Mouse (Mus musculus) CD4-positive, CD25-positive, alpha-beta regulatory T cell, adult 4 months (primary cell): ENCODE measurements around the gene Shtn1. TPM values are rescaled to one million over a fixed set of nuclear protein-coding genes. Genes with fewer than 3 reads are reported as not detected.

ENCODE experiments used
- ATAC-seq: one replicate; pipeline ENCODE4 v1.8.0; 2017
- polyA plus RNA-seq, 2 experiments: library from polyadenylated mRNA; unstranded; fragments of 100-300 nt; shearing (Covaris generic); gene quantifications; one replicate each; pipeline ENCODE4 v1.2.1; 2017

Shtn1 gene
- polyA plus RNA-seq, 2 experiments from 2014 or later: 0.90 to 2.9 TPM

GRCm38 (mm10) chr19:59051622-59052021, 24.3 kb downstream of the Shtn1 start:
- ATAC-seq: no peak

- no peak for ATAC-seq
Measured at GRCm38 (mm10) chr19:59048852-59049251, 27.0 kb downstream of the Shtn1 start.

DNA sequence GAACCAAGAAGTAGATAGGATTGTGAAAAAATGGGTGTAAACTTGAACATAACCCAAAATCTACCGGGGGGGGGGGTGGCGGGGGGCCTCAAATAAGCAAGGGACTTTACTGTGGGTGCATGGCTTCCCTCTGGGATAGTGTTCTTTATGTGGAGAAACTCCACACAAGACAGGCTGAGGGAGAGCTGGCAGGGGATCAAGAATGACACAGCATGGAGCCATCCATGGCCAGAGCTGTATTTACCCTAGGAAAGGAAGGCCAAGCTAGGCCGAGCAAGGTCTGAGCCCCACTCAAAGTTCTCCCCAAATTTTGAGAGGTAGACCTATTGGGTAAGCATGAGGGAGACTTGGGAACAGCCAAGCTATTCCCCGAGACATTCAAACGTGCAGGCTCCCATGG, 28.4 kb downstream of the Shtn1 start:
- ATAC-seq: no peak

DNA sequence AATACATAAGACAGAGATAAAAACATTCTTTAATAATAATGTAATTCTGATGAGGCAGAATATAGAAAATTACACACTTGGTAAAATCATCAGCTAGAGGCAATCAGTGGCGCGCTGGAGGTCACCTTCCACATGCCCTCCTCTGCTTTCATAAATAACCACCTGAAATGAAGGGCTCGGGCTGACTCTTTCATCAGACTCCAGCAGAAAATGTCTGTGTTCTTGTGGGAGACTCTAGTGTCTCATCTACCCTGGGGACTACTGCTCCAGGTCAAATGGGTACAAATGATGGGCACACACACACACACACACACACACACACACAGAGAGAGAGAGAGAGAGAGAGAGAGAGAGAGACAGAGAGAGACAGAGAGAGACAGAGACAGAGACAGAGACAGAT, 34.8 kb downstream of the Shtn1 start:
- ATAC-seq: no peak

GRCm38 (mm10) chr19:59038793-59039192, 37.1 kb downstream of the Shtn1 start:
- no peak for ATAC-seq

DNA sequence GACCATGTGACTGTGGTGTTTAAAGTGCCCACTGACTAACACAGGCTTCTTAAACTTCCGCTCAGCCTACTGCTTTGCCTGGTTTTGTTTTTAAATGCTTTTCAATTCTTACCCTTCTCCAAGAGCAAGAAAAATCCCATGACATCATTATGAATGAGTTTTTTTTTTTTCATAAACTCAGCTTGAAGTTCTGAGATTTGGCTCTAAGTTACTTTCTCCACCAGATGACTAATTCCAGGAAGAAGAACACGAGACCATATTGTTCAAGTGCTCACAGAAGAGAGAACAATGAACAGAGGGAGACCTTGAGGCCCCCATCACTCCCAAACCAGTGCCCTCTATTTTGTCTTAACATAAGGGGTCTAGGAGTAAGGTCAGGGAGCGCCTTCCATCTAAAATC, 39.1 kb downstream of the Shtn1 start:
- no peak for ATAC-seq

- ATAC-seq: no peak
Measured at GRCm38 (mm10) chr19:59033241-59033640, 42.7 kb downstream of the Shtn1 start.

DNA sequence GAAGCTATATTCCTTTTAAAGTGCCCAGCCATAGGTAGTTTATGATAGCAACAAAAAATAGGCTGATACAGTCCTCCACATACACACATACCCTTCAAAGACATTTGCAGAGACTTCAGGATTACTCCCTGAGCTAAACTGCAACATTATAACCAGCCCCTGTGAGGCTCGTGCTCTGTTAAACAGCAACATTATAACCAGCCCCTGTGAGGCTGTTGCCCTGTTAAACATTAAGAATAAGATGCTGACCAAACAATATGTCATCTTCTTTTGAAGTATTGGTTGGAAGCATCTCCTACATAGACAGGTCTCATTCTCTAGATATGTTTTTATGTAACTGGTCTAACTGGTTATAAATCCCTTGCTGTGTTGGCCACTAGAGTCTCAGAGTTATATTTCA, 45.7 kb downstream of the Shtn1 start:
- no peak for ATAC-seq

GRCm38 (mm10) chr19:59029011-59029410, 46.9 kb downstream of the Shtn1 start:
- no peak for ATAC-seq

DNA sequence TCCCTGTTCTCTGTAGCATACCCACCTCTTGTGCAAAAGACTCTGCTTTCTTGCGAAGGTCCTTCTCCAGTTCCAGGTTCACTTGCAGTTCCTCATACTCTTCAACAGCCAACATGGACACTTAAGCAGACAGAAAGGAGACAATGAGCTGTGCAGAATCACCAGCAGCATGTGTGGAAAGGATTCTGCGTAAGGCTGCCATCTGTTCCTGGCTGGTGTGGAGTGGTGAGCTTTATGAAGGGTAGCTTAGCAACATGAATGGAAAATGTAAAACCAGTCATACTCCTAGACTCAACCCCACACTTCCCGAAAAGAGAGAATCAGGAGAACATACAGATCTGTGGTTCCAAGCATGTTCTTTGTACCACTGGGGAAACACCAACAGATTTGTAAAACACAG, 47.8 kb downstream of the Shtn1 start:
- ATAC-seq: no peak

GRCm38 (mm10) chr19:59023876-59024275, 52.0 kb downstream of the Shtn1 start:
- no peak for ATAC-seq

DNA sequence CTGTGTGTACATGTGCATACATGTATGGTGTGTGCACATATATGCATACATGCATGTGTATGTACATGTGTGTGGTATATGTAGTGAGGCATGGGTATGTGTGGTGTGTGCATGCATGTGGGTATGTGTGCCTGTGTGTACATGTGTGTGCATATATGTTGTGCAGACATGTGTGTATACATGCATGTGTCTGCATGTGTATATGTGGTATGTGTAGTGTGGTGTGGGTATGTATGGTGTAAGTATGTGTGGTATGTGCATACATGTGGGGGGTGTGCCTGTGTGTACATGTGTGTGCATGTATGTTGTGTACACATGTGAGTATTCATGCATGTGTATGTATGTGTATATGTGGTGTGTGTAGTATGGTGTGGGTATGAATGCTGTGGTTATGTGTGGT, 54.3 kb downstream of the Shtn1 start:
- no peak for ATAC-seq

- no peak for ATAC-seq
Measured at GRCm38 (mm10) chr19:59010802-59011201, 65.1 kb downstream of the Shtn1 start.

DNA sequence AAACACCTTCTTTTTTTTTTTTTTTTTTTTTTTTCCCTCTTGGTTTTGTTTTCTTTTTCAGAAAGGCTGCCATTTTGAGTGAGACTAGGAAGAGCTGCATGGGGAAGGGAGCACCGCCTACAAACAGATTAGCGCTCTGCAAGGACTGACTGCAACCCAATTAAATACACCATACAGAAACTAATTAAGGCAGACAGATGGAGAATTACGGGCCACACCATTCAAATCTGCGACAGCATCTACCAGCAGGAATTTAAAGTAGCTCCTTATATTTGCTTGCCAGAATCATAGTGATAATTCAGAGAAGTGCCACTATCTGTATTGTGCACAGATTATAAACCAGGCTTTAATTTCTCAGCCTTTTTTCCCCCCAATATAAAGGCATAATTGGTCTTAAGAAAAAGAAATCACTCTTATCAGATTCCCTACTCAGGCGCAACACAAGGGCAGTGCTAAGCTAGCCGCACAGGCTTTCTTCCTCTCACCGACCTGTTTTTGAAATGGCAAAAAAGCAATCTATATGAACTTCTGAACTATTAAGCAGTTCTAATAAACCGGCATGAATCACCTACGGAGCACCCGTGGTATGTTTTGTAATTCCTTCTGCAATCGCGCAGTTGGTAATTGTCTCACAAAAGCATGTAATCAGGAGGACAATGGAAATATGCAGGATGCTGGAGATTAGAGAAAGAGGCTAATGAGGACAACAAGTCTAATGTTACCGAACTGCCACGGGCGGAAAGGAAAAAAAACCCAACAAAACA, 69.1 kb downstream of the Shtn1 start:
- ATAC-seq: no peak

DNA sequence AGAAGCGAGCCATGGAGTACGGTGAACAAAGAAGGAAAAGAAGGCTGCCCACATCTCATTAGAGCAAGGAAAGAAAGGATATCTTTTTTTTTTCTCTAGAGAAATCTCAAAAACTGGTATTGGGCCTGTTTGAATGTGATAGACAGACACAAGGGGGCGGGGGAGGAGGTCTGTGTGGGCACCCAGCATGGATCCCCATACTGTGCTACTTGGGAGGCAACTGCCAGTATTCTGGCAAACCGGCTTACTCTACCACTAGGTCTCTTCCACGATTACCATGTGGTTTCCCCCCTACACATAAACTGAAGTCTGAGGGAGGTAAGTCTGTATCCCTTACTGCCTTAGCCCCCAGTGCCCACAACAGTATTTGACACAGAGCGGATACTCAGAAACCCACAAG, 73.1 kb downstream of the Shtn1 start:
- ATAC-seq: no peak

- no peak for ATAC-seq
Measured at GRCm38 (mm10) chr19:58981571-58981970, 94.3 kb downstream of the Shtn1 start.

- ATAC-seq: no peak
Measured at GRCm38 (mm10) chr19:58980056-58980440, 95.9 kb downstream of the Shtn1 start.

DNA sequence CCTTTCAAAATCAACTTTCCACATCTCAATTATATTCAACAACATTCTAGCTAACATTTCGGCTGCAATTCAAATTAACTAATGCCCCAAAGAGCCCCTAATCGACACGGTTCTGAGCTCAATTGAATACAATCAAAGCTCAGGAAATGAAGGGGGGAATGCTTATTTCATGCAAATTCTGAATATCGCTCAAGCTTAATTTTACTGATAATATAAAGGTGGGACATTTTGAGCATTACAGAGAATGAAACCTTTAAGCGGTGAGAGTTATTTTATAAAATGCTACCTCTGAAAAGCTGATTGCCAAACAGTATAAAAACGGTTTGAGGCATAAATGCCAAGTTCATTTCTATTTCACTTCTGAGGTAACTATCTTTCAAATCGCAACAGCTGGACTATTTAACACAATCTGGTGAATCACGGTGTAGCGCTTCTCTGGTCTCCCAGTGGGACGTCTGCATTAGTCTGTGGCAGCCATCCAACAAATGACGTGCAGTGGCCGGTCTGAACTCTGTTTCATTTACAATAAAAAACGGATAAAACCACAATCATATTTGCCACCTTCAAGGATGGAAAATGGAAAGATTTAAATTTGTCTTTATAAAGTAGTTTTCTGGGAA, 96.4 kb downstream of the Shtn1 start:
- ATAC-seq: no peak

DNA sequence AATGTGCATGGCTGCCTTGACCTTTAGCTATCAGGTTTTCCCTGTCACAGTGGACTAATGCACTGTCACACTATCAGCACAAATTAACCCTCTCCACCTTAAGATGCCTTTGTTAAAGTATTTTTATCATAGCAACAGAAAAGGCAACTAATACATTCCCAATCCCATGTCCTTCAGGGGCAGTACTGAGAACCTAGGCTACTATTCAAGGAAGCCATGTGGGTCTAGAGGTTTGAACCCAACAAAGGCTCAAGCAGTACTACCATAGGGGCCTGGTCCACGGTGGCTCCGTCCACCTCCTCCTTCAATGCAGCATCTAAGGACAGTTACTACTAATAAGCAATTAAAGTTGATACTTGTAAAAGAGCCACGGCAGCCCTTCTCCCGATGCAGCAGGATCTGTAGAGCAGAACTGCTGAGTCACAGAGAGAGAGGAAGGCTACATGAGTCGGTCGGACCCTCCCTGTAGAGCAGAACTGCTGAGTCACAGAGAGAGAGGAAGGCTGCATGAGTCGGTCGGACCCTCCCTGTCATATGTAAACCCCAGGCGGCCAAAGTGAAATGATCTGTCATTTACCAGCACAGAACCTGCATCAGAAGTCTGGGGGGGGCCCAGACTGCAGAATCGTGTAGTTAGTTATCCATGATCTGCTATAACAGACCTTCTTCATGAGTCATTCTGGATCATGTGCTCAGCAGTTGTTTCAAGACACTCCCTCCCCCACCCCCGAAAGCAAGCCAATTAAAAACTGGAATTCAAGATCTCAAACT, 97.3 kb downstream of the Shtn1 start:
- no peak for ATAC-seq

- ATAC-seq: no peak
Measured at GRCm38 (mm10) chr19:58975216-58975863, 100.6 kb downstream of the Shtn1 start.

- no peak for ATAC-seq
Measured at GRCm38 (mm10) chr19:58974126-58974525, 101.8 kb downstream of the Shtn1 start.

DNA sequence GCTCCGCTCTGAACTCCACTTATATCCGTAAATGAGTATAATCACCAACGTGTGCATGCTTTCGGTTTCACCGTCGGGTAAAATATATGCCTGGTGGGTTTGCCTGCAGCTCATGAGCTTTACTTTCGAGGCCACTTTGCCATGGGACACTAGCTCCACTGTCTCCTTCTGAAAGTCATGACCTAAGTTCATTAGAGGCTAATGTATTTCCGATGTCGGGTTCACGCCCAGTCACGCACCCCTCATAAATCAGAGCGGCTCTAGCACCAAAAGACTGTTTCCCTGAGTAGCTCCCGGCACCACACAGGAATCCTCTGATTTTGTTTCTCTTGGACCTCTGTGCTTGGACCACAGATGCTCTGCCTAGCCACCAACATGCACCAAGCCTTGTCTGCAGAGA, 105.1 kb downstream of the Shtn1 start:
- ATAC-seq: no peak
